Mouse (Mus musculus): ENCODE data around the gene Rad51.

DNA sequence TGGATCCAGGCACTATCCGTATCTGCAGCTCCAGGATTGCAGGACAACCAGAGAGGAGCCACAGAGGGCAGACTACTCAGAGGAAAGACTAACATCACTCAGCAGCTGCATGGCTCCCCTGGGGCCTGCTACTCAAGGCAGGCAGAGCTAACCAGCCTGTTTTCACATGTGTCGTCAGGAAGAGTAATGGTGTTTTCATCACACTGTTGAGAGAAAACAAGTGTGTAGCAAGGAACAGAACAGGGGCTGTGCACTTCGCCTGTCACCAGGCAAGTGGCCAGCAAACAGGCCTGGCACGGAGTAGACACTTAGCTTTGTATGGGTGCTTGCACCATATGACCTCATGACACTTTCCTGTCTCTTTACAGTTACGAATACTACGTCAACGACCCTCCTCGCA, 59.0 kb downstream of the Rad51 start:
- TF ChIP-seq POLR2A (IDR thresholded peaks at IDR 0.05; ENCODE audit: insufficient read length, low read depth): no peak
- TF ChIP-seq POLR2AphosphoS2 (IDR thresholded peaks at IDR 0.05; ENCODE audit: insufficient read length, low read depth): no peak
- 0 out of 2 replicates have a peak, but pooled peaks have one; percentile 38 for TF ChIP-seq CEBPB (IDR thresholded peaks at IDR 0.05; ENCODE audit: insufficient read depth, poor library complexity, severe bottlenecking)
- peak; percentile 34 to 84 (median 84) for TF ChIP-seq MYOD1 (IDR thresholded peaks at IDR 0.05; ENCODE audit: control insufficient read depth in 1 of 3, insufficient read length in 2 of 3, low read depth in 2 of 3)
- no peak for TF ChIP-seq E2F4 (IDR thresholded peaks at IDR 0.05; ENCODE audit: insufficient read depth)
- peak; percentile 12 for TF ChIP-seq TCF12 (IDR thresholded peaks at IDR 0.05; ENCODE audit: insufficient read depth, poor library complexity, severe bottlenecking)
- TF ChIP-seq SRF (IDR thresholded peaks at IDR 0.05; ENCODE audit: control insufficient read depth, insufficient read length, low read depth): no peak
- TF ChIP-seq MAX (IDR thresholded peaks at IDR 0.05; ENCODE audit: low read depth): no peak
- TF ChIP-seq USF1 (IDR thresholded peaks at IDR 0.05; ENCODE audit: low read depth): no peak
- TF ChIP-seq MYOG (IDR thresholded peaks at IDR 0.05; ENCODE audit: control insufficient read depth in 1 of 3, insufficient read depth in 1 of 3, insufficient read length in 2 of 3, low read depth in 2 of 3): peak in 1 of 3 experiments; percentile 74
